Mouse (Mus musculus) bone marrow macrophage, adult 2 months (primary cell): ENCODE measurements around the gene Grap2.

Experiments used
- CTCF ChIP-seq: IDR thresholded peaks from 2 replicates; pipeline ENCODE4 v1.5.1; 2012; ENCODE audit warnings: low read depth, mild to moderate bottlenecking, low read length, moderate library complexity
- POLR2A ChIP-seq: IDR thresholded peaks from 2 replicates; pipeline ENCODE4 v1.6.1; 2012; ENCODE audit warnings: mild to moderate bottlenecking, low read depth, low read length, borderline replicate concordance

GRCm38 (mm10) chr15:80615636-80616383 is 43.4 kb downstream of the Grap2 start:
- no peak for TF ChIP-seq CTCF
- TF ChIP-seq POLR2A: no peak
